ENCODE assay signal across 8 mouse cellular contexts in the genomic region with DNA sequence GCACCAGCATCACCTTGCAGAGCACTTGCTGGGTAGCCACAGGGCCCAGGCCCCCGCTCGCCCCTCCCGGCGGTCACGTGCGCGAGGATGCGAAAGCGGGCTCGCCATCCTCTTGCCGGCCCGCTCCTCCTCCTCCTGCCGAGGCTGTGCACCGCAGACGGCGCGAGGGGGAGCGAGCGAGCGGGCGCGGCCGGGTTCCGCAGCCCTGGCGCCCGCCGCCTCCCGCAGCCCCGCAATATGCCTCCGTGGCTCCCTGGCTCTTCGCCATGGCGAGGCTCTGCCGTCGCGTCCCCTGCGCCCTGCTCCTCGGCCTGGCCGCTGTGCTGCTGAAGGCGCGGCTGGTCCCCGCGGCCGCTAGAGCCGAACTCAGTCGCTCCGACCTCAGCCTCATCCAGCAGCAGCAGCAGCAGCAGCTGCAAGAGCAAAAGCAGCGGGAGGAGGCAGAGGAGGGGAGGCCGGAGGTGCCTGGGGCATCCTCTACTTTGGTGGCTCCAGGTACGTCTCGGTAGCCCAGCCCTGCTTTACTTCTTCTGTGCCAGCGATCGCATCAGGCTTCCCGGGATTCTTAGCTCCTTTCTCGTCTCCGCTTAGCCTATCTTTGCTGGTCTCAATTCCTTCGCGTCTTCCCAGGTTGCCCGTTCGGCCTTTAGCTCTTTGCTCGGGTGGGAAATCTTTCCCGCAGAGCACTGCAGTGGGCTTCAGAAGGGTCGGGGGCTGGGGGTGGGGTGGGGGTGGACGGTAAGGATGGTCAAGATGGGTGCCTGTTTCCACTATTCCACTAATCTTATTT. TPM values are rescaled to one million over a fixed set of nuclear protein-coding genes. Genes with fewer than 3 reads are reported as not detected.
DNase-seq lines count a peak whose midpoint lies in the region; ATAC-seq and TF ChIP-seq lines count a peak whose summit lies in the region.

Fam171b (plus strand) TSS at position 154 of the 790 bp plus-strand sequence.

- in situ Hi-C loops in ES-E14 (cut with MboI; ENCODE audit: low sequenced_read_pairs in 2 of 2, unreplicated experiment in 2 of 2), result no loop called here

- no peak within 1 kb of the TSS for H3K27ac ChIP-seq in ES-E14 (ENCODE audit: insufficient read depth, low read depth, low read length, poor library complexity, severe bottlenecking)
- peak within 1 kb of the TSS; percentile 98 for H3K27ac ChIP-seq in hindbrain, embryonic 12.5 days

- no peaks in the 10 kb centered on the region for H3K4me1 ChIP-seq in ES-E14 (ENCODE audit: control insufficient read depth in 2 of 2, insufficient read depth in 2 of 2, low read length in 2 of 2, poor library complexity in 1 of 2)
- H3K4me1 ChIP-seq in hindbrain, embryonic 12.5 days, result peaks cover 22% of the 10 kb centered on the region

- peak; percentile 47 for DNase-seq in ES-E14 (ENCODE audit: low read depth, low spot score)
- DNase-seq in cerebellum, adult 8-10 months, result peak; percentile 92
- DNase-seq in frontal cortex, postnatal 10 days (ENCODE audit: low spot score in 2 of 2), result peak; percentile 80 to 84
- DNase-seq in layer of hippocampus, postnatal 14 days (ENCODE audit: low spot score in 2 of 2), result peak; percentile 85
- DNase-seq in lung, postnatal 10 days, result peak; percentile 73
- DNase-seq in ovary, postnatal 36 days (ENCODE audit: low spot score), result peak; percentile 78
- peak; percentile 64 for DNase-seq in thymus, postnatal 14 days

- peak within 1 kb of the TSS; percentile 68 for H3K4me2 ChIP-seq in hindbrain, embryonic 12.5 days (replicated peaks)

- no peaks in the 10 kb centered on the region for H3K9me3 ChIP-seq in ES-E14 (ENCODE audit: control insufficient read depth, insufficient read depth, low read depth, low read length)
- no peaks in the 10 kb centered on the region for H3K9me3 ChIP-seq in hindbrain, embryonic 12.5 days (replicated peaks)

- no peaks in the 10 kb centered on the region for H3K27me3 ChIP-seq in hindbrain, embryonic 12.5 days

- peak within 1 kb of the TSS; percentile 72 to 78 for H3K4me3 ChIP-seq in ES-E14 (ENCODE audit: insufficient read depth in 1 of 2, low read depth in 1 of 2, low read length in 2 of 2, poor library complexity in 1 of 2, severe bottlenecking in 1 of 2)
- peak within 1 kb of the TSS; percentile 85 for H3K4me3 ChIP-seq in hindbrain, embryonic 12.5 days

- under 1% methylated on average over 57 of the region's 63 CpGs for WGBS in hindbrain, embryonic 12.5 days

- H3K36me3 ChIP-seq in ES-E14 (ENCODE audit: control insufficient read depth, insufficient read depth, low read length, poor library complexity, severe bottlenecking), result no peaks in the 10 kb centered on the region
- no peaks in the 10 kb centered on the region for H3K36me3 ChIP-seq in hindbrain, embryonic 12.5 days

- ATAC-seq in hindbrain, embryonic 12.5 days (ENCODE audit: low FRiP score), result peak; percentile 94

- peak within 1 kb of the TSS; percentile 74 for H3K9ac ChIP-seq in ES-E14 (ENCODE audit: insufficient read depth, low read depth, low read length, poor library complexity, severe bottlenecking)
- H3K9ac ChIP-seq in hindbrain, embryonic 12.5 days, result peak within 1 kb of the TSS; percentile 91

TF ChIP-seq in ES-E14, 5 proteins besides CTCF, POLR2A, EP300 and RAD21:
- TF ChIP-seq ZC3H11A (IDR thresholded peaks at IDR 0.05; ENCODE audit: borderline replicate concordance, low read depth, low read length) (no peak), MAFK (IDR thresholded peaks at IDR 0.05; ENCODE audit: insufficient read depth, low read depth, low read length) (no peak), CHD2 (IDR thresholded peaks at IDR 0.05; ENCODE audit: low read depth, low read length) (no peak), ZNF384 (IDR thresholded peaks at IDR 0.05; ENCODE audit: low read depth, low read length) (no peak), HCFC1 (IDR thresholded peaks at IDR 0.05; ENCODE audit: borderline replicate concordance, insufficient read depth, low read length) (no peak; the same call in 1 of the 2 replicates)
TF ChIP-seq in ES-E14: peak in this region for 0.

RNA-seq across cellular contexts. Expression of gene Fam171b, which starts in this region (rescaled TPM):
- 2.0 and 2.3 TPM in 2 replicates for total RNA-seq in ES-E14 (2012; rRNA removed)
- polyA plus RNA-seq in hindbrain, embryonic 12.5 days (2016; fragmentation: Nextera tagmentation; extraction: Ambion mirVana), result 53.2 and 55.9 TPM in 2 replicates
- 100 to 1,000 TPM; 189 to 197 TPM for total RNA-seq in layer of hippocampus, postnatal 14 days (2021)

Comparison
In these comparisons a context has a peak if more than half of its experiments do, and no peak if none do; other contexts are left out.
1. RNA of gene Fam171b (total RNA-seq): 189 to 197 TPM in layer of hippocampus, postnatal 14 days; 2.0 to 2.3 TPM in ES-E14; every median in the first group is over 10 times any median in the second.
2. Peak in every context shown above with its lines, with median percentiles within 50 percentile points of each other: DNase-seq.